Mouse (Mus musculus) retina, postnatal 1 day (tissue): ENCODE measurements at regions not wholly inside any gene's neighbourhood (a gene's known extent, or its start where the extent isn't known, plus 50 kb on each side); places are given as distances from the start of the nearest gene placed in this dataset.

Experiments used
- DNase-seq: peaks from one replicate; pipeline ENCODE4 v3.0.0-alpha.2; 2012

GRCm38 (mm10) chr7:52399513-52399912 lies 384.0 kb upstream of the 1700015G11Rik start:
- DNase-seq = no peak

DNA sequence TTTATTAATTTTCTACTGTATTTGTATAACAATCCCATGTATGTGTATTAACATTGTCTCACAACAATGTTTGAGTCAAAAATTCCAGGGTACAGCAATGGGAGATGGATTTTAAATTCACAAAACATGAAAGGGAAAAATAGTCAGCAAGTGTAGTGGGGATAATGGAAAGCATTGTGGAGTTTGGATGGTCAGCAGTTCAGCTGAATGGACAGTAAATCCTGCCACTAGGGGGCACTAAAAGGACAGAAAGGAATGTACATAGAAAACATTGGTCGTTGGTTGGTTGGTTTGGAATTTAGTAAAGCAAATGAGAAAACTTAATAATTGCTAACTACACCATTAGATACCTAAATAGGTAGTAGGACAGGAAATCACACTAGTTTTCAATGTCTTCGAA lies 376.3 kb upstream of the 1700015G11Rik start:
- peak; percentile 76 for DNase-seq
